Mouse (Mus musculus): ENCODE measurements around the gene Opalin.

Opalin gene

GRCm38 (mm10) chr19:41076906-41077305 is at the start of gene Opalin:
TSS of gene Opalin (minus strand) at chr19:41077113.
- no peak for DNase-seq

DNA sequence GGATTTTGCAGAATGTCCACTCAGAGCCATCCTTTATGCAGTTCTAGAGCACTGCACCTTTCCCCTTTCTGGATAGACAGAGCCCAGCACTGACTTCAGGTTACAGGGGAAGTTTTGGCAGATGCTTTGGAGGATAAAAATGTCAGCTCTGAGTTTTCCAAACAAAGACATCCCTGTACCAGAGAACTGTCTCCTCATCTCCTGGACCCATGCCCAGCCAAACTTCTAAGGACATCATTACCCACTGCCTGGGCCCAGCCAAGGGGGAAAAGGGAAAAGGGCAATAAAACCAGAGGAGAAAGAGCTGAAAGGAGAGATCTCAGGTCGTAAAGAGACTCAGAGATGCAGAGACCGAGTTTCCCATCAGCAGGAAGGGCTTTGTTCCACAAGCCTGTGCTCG is 46.1 kb upstream of the Opalin start:
- DNase-seq: no peak

GRCm38 (mm10) chr19:41119924-41120323 is 43.0 kb upstream of the Opalin start:
- DNase-seq: no peak

GRCm38 (mm10) chr19:41118346-41118745 is 41.4 kb upstream of the Opalin start:
- DNase-seq: no peak

- no peak for DNase-seq
These were observed 40.4 kb upstream of the Opalin start for GRCm38 (mm10) chr19:41117334-41117733.

DNA sequence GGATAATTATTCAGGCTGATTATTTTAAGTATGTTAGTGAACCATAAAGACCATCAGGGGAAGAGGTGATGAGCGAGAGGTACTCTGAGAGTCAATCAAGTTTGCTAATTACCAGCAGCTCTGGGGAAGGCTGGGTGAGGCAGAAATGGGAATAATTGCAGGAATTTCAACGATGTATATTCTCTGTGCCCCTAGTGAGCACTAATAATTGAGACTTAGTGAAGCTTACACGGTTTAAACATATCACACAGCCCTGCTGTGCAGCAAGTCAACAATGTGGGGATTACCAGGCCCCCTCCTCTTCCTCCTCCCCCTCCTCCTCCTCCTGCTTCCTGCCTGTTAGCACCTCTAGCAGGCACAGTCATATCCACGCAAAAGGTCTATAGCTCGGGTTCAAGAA is 37.7 kb upstream of the Opalin start:
- no peak for DNase-seq

DNA sequence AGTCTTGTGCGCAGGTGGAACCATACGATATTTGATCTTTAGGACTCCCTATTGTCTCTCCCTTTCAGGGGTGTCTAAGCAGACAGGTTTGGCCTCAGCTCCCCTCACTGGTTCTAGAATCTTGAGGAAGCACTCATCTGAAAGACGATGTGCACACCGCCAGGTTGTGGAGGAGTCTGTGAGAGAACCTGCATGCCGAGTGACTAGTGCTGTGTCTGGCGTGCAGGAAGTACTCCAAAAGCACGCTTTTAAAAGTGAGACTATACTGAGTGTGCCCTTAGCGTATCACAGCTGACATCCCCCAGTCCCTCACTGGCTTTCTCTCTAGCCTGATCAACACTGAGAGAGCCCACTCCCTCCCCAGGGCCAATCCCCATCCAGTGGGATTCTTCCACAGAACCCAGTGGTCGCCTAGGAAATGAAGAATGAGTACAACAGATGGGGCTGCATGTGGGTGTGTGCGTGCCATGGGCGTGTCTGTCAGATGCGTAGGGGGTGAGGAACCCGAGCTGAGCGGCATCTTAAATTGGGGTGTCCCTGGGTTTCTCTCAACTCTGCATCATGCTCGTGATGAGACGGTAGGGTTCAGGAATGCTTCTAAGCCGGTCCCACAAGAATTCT is 37.1 kb upstream of the Opalin start:
- DNase-seq: no peak

DNA sequence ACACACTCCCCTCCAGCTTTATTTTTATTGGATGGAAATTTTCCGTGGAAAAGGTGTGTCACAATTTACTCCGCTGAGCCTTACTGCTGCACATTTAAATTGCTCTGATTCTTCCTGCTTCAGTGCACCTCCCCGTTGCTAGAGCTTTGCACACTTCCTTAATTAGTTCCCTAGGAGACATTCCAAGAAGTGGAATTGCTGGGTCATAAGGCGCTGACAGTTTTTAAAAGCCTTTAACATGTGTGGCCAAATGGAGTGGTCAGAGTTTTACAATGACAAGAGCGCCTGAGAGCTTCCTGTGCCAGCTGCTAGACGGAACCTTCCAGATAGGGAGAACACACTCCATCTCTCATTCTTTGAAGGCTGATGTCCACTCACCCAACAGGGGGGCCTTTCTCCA is 35.7 kb upstream of the Opalin start:
- DNase-seq: no peak

GRCm38 (mm10) chr19:41109991-41110390 is 33.1 kb upstream of the Opalin start:
- no peak for DNase-seq

DNA sequence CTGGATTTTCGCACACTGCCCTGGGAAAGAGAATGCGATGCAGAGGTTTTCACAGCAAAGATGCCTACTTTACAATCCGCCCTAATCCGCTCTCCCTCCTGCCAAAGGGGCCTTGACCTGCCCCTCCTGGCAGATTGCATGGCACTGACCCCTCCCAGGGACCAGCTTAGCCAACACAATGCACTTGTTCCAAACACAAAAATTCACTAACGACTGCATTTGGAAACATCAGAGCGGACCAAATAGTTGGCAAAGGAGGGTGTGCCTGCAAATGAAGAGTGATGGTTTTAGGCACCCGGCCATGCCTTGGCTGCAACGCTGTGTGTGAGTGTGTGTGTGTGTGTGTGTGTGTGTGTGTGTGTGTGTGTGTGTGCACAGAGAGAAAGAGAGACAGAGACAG is 32.6 kb upstream of the Opalin start:
- DNase-seq: peak; percentile 41

DNA sequence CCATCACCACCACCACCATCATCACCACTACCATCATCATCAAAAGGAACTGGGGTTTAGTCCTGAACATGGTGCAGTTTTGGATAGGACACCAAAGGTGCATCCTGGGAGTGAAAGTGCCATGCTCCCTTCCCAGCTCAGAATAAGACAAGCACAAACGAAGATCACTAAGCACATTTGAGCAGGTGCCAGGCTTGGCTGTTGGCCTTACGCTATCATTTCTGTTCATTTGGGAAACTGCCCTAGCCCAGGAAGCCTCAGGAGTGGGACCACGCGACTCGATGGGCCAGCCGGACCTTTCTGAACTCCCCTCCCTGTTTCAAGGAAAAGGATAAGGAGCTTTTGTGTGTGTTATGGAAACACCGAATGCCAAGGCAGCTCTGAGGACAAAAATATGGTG is 31.8 kb upstream of the Opalin start:
- no peak for DNase-seq

- DNase-seq: no peak
These were observed 30.6 kb upstream of the Opalin start for GRCm38 (mm10) chr19:41107530-41107929.

DNA sequence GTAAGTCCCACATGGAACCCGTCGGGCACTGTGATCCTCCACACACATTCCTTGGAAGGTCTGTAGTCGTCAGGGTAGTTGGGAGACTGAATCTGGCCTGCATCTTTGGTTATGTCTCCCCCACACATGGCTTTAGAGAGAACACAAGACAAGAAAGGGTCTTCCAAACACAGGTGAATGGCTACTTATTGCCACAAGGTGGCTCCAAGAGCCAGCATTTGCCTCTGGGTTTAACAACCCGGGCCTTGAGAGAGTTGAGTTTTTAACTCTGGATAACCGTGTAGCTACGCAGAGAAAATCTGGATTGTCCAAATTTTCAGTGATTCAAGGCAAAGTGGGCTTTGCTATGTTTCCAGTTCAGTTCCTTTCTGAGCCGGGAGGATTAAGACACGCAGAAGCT is 28.0 kb upstream of the Opalin start:
- peak; percentile 27 for DNase-seq

- no peak for DNase-seq
These were observed 24.5 kb upstream of the Opalin start for GRCm38 (mm10) chr19:41101390-41101789.

DNA sequence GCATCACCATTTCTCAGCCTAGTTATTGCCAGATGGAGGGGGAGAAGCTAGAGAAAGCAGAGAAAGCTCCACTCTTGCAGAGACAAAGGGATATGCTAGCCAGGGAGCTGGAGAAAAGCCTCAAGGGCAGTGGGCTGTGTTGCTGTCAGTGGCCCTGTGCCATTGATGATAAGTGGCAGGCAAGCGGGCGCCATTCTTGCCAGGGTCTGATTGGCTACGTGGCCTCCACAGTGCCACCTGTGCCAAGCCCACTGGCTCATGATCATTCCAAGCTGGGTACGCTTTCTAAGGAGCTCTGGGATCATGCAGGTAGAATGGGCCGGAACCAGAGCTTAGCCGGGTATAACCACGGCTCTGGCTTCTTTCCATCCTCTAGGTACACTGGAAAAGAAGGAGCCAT is 23.9 kb upstream of the Opalin start:
- no peak for DNase-seq

DNA sequence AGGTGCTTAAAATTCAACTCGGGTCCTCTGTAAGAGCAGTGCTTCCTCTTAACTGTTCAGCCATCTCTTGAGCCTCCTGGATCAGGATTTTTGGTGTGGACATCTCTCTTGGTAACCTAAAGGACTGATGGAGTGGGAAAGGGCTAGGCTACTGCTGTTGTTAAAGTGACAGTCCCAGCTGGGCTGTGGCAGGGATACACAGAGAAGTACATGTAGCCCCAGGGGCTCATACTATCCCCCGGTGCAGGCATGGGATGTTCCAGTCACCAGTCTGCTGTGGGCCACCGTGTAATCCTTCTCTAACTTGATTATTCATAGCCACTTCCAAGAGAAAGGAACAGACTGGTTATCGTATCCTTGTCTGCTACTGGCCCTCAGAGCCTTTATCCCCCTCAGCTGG is 20.1 kb upstream of the Opalin start:
- DNase-seq: no peak

- DNase-seq: no peak
These were observed 15.0 kb upstream of the Opalin start for GRCm38 (mm10) chr19:41091901-41092300.

- DNase-seq: peak; percentile 73
These were observed 12.9 kb upstream of the Opalin start for GRCm38 (mm10) chr19:41089833-41090232.

DNA sequence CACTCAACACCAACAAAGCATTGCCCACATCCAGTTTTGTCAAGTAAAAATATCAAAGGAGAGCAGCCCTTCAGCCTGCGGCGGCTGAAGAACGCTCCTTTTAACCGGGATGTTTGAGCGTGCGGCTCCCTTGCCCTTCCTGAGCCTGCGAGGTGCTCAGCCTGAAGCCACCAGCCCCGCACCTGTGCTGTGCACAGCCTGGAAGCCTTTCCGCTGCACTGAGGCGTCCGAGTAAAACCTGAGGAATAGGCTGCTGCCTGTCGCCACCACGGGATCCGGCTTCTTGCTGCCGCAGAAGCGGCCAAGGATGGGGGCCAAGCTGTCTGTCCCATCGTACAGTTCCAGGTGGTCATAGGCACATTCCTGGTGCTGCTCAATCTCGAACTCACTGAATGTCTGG is 11.6 kb upstream of the Opalin start:
- no peak for DNase-seq

GRCm38 (mm10) chr19:41087901-41088300 is 11.0 kb upstream of the Opalin start:
- no peak for DNase-seq

GRCm38 (mm10) chr19:41086700-41087099 is 9.8 kb upstream of the Opalin start:
- peak; percentile 83 for DNase-seq

GRCm38 (mm10) chr19:41086289-41086688 is 9.4 kb upstream of the Opalin start:
- no peak for DNase-seq

GRCm38 (mm10) chr19:41083646-41084045 is 6.7 kb upstream of the Opalin start:
- no peak for DNase-seq

- DNase-seq: no peak
These were observed 4.7 kb upstream of the Opalin start for GRCm38 (mm10) chr19:41081589-41081988.

GRCm38 (mm10) chr19:41073746-41074455 is 3.0 kb downstream of the Opalin start:
- DNase-seq: no peak

All from lung, postnatal 10 days (tissue).